Mouse (Mus musculus) embryo, embryonic 10 days (tissue): ENCODE results near the gene Mmp11.
A peak's percentile ranks its signal among the peaks of the same experiment; 100 is the strongest.

ENCODE experiments used
- DNase-seq: peaks from one replicate; pipeline ENCODE4 v3.0.0-alpha.2; 2015; ENCODE audit warnings: low spot score

Mmp11 gene

DNA sequence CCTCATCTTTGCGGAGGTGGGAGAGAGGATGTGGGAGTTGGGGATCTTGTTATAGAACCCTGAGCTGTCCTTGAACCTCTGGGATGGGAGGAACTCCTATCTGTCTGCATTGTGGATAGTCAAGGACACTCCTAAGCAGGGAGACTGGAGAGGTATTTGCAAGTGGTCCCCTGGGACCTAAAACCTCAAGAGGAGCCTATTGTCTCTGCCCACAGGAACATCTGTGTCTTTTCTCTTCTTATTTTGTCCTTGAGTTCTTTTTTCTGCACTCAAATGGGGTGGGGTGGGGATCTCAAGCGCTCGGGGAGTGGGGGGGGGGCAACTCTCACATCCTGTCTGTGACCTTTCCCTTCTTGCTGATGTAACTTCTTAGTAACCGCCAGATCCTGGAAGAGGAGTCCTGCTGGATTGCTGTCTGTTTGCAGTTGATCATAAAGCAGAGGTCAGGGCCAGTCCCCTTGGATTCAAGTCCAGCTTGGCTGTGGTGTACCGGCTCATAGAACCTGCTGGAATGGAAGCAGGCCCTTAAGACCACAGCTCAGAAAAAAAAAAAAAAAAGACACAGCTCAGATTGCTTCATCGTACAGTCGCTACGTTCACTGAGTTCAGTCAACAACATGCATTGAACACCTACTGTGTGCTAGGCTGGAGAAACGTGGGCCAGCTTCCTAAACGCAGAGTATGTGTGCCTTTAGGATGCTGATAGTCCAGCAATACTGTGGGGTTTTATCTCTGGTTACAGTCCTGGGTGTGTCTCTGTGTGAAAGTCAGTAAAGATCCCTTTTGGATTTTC lies 1.8 kb upstream of the Mmp11 start:
- no peak for DNase-seq

DNA sequence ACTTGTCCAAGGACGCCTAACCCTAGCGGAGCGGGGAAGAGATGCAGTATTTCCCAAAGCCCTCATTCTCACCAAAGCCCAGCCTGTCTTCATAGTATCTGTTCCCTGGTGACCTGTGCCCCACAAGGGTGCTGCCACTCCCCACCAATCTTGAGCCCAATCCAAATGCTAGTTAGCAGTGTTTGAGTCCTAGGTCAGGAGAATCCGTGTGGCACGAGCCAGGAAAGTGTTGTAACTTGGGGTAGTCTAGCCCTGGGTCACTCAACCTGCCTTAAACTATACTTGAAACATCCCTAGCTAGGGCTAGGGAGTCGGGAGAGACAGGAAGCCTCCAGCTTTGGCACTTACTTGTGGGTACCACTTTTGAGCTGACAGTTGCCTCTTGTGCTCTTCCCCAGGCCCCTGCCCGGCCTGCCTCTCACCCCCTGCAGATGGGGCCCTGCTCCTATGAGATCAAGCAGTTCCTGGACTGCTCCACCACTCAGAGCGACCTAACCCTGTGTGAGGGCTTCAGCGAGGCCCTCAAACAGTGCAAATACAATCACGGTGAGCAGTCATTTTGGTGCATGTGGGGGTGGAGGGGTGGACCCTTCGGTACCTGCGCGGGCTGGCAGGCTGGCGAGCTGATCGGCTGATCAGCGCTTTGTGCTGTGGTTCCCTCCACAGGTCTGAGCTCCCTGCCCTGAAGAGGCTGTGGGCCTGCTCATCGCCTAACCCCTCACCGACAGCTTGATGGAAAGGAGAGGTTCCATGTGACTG lies 792 bp upstream of the Mmp11 start:
- DNase-seq: no peak

DNA sequence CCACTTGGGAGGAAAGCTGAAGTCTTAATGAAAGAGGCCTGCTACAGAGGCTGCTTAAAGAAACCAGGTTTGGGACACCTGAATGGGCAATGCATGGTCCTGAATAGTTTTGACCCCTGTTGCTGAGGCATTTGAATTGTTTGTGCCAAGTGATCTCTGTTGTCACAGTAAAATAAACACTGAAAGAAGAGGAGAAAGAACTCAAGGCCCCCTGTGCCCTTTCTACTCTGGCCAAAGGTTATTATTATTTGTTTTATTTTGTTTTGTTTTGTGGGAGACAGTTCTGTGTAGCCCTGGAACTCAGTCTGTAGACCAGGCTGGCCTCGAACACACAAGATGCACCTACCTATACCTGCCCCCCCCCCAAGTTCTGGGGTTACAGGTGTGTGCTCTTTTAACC lies 1.3 kb downstream of the Mmp11 start:
- DNase-seq: no peak

DNA sequence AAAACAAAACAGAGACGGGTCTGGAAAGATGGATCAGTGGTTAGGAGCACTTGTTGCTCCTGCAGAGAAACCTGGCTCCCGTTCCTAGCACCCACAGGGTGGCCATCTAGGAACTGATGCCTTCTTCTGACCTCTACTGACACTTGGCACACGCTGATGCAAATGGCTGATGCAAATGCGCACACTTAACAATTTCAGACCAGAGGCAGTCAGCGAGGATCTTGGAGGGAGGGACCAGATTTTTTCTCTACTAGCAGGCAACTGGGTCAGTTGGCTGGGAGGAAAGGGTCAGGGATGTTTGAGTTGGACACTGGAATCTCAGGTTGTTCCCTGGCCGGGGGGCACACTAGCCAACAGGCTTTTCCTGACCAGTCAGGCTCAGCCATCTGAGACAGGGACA lies 3.4 kb downstream of the Mmp11 start, which contains the start of gene Chchd10:
TSS of gene Chchd10 (plus strand) at position 240 of the 400 bp plus-strand sequence.
- no peak for DNase-seq

DNA sequence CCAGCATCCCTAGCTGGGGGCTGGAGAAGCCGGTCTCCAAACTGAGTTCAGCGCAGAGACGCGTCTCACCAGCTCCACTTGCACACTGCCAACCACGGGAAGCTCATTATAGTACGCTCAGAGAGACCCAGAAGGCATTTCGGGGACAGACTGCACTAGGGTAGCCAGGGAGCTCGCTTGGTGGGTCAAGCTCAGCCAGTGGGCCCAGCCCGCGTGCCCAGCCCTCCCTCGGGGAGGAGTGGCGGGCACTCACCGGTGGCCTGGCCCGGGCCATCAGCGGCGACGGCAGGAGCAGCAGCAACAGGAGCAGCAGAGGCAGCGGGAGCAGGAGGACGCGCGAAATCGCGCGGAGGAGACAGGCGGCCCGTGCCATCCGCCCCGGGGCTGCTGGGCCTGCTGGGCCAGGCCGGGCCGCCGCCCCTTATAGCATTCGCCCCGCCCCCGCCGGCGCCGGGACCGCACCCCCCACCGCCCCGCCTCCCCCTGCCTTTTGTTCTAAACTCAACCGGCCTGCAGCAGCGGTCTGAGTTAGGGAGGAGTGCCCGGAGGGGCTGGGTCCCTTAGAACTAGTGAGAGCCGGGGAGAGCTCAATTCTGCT lies 4.1 kb downstream of the Mmp11 start:
- DNase-seq: peak; percentile 65

DNA sequence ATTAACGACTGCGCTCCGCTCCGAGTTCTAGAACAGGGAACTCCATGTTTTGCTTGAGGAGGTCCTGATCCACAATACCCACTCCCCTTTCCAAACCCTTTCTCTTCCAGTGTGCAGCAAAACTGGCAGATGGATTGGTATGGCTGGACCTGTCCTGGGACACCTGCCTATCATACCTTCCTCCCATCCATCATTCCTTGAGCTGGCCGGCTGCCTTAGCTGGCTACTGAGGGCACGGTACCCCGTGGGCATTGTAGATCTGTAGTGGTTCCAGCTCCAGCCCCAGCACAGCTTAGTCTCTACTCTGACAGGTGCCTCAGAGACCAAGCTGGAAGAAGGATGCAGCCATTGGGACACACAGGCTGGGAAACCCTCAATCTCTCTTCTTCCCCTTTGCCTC lies 5.0 kb downstream of the Mmp11 start:
- DNase-seq: no peak

DNA sequence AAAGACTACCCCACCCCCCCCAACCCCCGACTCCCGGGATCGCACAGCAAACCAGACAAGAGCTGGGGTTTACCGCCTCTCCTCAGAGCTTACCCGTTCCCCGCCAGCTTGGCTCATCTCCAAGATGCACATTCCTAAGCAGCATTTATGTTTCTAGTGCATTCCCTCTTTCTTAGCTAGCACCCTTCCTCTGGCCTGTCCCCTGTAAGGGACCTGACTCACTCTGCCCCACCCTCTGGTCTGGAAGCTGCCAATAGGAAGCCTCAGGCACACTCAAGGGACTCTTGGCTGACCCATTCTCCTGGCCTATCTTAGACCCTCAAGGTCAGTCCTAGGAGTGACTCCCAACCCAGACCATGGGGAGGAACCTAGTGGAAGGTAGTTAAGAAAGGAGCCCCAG lies 6.0 kb downstream of the Mmp11 start:
- DNase-seq: no peak

DNA sequence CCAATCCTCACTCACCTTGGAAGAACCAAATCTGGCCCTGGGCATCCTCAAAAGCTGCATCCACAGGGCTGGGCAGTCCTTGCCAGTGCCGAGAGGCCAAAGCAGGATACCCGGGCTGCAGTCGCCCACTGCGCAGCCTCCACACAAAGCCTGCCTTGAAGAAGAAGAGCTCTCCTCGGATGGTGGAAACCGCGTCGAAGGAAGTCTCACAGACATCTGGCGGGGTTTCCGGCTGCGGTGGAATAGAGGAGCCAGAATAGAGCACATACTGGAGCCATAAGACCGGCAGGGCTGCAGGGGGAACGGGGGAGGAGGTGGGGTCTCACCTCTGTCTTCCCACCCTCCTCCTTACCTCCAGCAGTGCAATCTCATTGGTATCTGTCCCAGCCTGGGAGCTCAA lies 9.9 kb downstream of the Mmp11 start:
- no peak for DNase-seq

DNA sequence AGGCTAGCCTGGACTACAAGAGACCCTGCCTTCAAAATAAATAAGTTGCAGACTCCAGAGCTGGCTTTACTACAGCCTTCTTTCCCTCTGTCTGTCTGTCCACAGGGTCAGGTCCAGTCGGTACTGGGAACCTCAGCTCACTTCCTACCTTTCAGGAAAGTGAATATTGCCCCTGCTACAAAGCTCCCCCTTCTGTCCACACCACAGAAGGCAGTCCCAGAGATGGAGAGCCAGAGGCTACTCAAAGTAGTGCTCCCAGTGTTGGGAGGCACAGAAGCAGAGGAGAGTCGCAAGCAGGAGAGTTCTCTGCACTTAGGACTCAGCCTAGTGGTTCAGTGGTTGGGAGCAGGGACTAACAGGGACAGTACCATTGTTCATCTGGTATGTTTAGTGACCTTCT lies 12.0 kb downstream of the Mmp11 start:
- DNase-seq: no peak

DNA sequence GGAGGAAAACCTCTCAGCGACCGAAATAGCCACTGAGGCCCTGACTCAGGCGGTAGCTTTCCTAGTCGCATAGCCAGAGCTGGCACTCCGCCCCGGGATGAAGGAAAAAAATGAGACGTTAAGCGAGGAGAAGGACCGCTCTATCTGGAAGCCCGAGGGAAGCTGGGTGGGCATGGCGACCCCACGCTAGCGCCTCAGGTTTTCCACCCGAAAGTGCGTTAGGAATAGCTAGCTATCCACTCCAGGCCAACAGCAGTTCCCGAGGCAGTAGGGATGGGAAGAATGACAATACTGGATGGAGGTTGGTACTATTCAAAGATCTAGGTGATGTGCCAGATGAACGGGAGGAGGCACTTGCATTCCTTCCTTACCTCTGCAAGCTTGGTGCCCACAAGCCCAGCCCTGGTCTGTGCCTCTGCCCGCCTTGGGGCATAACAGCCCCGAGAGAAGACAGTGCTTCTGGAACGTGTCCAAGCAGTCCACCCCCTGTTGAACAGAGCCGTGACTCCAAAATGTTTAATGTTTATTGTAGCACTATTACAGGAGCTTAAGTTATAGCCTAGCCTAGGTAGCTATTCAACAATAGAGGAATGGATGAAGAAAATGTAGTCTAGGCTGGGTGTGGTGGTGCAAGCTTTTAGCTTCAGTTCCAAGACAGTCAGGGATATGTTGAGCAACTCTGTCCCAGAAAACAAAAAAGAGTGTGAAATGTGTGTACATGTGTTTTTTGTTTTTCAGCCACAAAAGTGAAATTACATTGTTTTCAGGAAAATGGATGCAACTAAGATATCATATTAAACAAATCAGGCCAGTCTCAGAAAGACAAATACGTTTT lies 14.4 kb downstream of the Mmp11 start:
- DNase-seq: no peak

DNA sequence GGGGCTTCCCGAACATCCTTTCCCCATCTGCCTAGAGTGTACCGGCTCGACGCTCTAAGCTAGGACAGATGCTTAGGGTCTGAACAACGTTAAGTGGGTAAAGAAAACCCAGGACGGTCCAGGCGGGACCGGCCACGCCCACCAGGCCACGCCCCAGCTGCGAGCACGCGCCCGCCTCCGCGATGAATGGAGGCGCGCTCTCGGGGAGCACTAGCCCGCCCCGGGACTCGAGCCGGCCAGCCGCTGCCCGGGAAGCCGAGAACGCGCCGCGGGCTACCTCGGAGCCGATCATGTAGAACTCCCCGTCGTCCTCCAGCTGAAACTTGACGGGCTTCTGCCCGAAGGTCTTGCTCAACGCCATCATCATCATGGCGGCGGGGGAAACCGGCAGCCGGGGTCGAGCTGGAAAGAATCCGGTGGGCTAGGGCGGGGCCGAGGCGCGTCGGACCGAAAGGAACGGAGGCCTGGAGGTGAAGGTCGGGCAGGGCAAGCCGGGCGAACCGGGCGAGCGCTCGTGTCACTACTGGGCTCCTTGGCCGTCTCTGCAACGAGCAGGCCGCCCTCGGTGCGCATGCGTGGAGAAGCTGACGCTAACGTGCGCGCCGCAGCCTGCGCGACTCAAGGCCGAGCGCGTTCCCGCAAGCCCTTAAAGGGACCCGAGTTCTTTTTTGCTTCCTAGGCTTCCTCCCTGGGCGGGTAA lies 15.1 kb downstream of the Mmp11 start, which contains the start of gene Smarcb1:
TSS of gene Smarcb1 (minus strand) at position 592 of the 700 bp plus-strand sequence.
- DNase-seq: peak; percentile 99

DNA sequence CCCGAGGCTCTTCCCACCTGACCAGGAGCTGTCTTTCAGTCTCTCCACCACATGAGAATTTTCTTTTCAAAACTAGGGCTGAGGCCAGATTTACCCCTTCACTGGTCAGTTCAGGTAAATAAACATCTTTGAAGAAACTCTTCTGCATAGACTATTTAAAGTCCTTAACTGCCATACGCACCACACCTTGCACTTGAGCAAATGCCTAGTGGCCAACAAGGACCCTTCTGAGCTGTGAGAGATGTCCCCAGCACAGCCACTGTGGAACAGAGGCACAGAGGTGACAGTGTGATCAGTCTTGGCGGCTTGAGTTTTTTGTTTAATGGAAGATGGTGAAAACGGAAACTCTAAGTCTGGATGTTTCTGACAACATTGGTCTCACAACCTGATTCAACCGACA lies 17.3 kb downstream of the Mmp11 start:
- DNase-seq: no peak

DNA sequence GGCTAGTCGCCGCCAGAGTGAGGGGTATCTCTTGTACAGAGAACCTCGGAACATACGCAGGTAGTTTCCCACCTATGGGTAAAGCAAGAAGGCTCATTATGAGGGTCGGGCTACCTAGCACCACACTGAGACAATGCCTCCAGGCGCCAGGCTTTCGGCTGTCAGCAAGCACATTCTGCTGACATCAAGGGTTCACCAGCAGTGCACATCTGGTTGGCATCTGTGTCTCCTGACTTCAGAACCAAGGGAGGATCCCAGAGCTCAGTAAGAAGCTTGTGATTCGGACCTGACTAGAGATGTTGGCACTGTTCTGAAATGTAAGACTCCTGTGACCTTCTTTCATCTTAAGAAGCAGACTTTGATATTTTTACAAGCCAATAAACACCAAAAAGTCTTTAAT lies 19.5 kb downstream of the Mmp11 start:
- peak; percentile 39 for DNase-seq

DNA sequence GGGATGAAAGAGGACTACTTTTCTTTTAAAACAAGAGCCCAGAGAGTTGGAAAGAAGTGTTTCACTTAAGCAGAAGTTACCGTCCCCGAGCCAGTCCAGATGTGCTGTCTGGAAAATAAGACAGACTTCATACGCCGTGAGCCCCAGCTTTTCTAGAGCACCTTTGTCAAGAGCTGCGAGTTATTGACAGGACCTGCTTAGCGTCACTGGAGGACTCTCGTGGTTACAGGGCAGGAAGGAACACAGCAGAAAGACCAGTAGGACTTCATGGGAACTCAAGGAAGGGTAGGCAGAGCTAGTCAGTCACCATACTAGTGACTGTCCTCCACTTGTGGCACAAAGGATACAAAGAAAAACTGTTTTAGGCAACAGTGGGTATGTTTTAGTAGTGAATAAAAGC lies 20.7 kb downstream of the Mmp11 start:
- no peak for DNase-seq

DNA sequence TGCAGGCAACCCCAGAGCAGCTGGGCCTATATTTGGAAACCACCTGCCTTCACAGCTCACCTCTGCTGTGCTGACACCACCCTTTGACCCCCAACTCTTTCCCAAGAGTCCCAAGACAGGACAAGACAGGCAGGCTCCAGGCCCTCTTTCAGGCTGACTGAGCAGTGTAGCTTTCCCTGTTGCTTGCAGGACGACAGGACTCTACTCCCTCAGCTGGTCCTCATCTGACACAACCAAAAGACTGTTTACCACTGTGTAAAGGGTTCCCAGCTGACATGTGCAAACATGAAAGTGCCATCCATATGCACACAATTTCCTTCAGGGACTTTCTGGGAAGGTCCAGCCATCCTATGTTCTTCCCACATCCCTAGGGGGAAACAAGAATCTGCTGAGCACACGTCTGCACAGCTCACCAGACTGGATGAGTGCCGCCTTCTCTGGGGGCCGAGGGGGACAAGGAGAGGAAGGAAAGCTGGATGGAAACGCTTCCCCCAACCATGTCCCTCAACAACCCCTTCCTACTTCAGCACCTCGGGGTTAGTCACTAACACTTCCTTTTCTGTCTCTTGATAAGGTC lies 23.2 kb downstream of the Mmp11 start:
- no peak for DNase-seq

DNA sequence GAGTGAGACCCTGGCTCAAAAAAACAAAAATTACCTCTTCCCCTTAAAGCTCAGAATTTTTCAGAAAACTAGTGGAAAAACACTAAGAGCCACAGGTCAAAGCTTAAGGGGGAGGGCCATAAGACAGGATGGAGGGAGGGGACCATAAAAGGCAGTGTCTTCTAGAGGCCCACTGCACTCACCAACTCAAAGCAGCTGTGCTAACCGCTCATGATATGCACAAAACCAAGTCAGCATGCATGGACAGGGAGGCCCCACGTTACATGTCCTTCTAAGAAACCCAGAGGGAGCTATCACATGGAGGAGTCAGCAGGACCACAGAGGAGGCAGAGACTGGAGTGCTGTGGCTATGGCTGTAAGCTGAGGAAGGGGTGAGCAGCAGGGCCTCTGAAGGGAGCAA lies 25.6 kb downstream of the Mmp11 start:
- no peak for DNase-seq

DNA sequence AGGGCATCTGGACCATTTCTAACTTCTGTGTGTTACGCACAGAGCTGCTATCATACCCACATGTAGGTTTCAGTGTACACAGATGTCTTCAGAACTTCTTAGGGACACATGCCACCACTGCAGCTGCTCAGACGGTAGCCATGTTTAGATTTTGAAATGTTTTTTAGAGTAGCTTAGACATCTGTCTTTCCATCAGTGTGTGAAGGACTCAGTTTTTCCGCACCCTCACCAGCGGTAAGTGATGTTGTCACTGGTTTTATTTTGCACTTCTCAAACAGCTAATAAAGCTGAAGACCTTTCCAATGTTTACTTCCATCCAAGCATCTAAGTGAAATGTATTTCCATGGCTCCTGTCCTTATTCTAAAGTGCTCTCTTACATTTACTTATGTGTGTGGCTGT lies 29.4 kb downstream of the Mmp11 start:
- DNase-seq: no peak

DNA sequence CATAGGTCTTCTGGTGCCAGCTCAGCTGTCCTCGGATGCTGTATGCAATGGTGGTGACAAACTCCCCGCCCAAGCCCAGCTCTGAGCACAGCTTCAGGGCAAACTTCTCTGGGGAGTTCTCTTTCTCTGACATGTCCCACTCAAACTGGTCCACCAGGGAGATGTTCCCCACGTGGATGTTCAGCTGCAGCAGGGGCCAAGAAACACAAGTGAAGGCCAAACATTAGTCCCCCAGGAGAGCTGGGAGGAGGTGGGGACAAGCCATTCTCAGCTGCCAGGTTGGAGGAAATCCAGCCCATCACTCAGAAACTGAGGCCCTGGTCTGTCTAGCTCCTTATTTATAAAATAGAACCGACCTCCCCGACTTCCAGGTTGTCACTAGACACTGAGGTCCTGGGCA lies 31.9 kb downstream of the Mmp11 start:
- no peak for DNase-seq

DNA sequence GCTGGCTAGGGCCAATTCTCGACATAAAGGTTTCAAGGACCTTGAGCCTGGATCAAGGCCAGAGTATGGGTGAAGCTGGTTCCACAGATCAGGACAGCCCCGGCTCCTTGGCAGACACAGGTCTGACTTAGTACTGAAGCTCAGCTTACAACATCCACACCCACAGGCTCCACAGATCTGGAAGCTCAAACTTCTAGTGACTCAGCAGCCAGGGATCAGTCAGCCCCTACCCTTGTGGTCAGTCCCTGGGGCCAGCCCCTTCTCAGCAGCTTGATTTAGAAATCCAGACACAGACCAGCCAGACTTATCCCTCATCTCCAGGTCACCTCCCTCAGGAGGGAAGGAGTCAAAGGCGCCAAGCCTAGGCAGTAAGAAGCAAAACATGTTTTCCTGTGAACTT lies 37.5 kb downstream of the Mmp11 start:
- no peak for DNase-seq

DNA sequence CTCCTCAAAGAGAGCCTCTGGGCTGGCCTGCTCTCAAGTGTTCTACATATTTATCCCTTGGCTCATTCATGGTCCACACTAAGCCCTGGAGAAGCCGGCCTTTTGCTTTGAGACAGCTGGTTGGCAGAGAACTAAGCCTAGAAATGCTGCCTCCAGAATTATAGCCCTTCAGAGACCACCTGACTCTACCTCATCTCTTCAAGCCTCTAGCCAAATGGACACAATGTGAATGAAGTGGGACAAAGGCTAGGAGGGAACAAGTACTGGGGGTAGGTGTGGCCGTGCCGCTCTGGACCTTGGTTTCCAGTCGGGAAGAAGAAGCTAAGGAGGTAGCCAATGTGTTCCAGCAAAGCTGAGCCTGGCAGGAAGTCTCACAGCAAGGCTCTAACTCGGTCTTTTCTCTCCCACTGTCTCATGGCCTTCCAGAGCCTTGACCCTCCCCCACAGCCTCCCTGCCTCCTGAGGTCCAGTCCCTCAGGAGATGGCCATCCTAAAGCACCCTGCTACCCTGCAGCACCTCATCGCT lies 38.2 kb downstream of the Mmp11 start:
- DNase-seq: no peak

DNA sequence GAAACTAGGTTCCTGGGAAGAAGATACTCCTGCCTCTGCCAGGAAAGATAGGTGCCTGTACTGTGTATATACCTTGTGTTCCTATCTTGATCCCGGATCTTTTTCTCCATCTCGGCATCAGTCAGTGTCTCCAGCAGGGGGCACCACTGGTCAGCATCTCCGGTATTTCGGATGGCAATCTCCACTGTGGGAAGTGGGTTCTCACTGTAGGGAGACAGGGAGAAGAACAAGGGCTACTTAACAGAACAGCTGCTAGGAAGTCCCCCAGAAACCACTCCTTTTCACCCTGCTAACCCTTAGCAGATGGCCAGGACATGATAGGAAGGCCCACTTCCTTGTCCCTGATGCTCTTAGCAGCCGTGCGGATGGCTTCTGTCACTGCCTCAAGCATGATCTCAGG lies 38.9 kb downstream of the Mmp11 start:
- peak; percentile 75 for DNase-seq
